Mouse (Mus musculus) myocyte (in vitro differentiated cells): Measurements from ENCODE around the gene Tubgcp2.
A peak's percentile ranks its signal among the peaks of the same experiment; 100 is the strongest.

Experiments
- CEBPB ChIP-seq: IDR thresholded peaks from 2 replicates; pipeline ENCODE4 v1.6.1; 2011; ENCODE audit warnings: mild to moderate bottlenecking, moderate library complexity; ENCODE audit not compliant: poor library complexity, insufficient read depth, severe bottlenecking
- E2F4 ChIP-seq: IDR thresholded peaks from one replicate; pipeline ENCODE4 v1.6.1; 2011; ENCODE audit warnings: mild to moderate bottlenecking, control low read depth, moderate library complexity; ENCODE audit not compliant: insufficient read depth
- MAX ChIP-seq: IDR thresholded peaks from one replicate; pipeline ENCODE4 v1.6.1; 2011; ENCODE audit warnings: low read depth, mild to moderate bottlenecking, control low read depth
- MYOD1 ChIP-seq, 3 experiments: IDR thresholded peaks; one replicate each; pipeline ENCODE4 v1.6.1; 2011; ENCODE audit warnings: control low read depth in 2 of 3, low read depth in 2 of 3, mild to moderate bottlenecking in 2 of 3, moderate library complexity in 1 of 3; ENCODE audit not compliant: insufficient read length in 2 of 3, control insufficient read depth in 1 of 3
- MYOG ChIP-seq, 3 experiments: IDR thresholded peaks; one replicate each; pipeline ENCODE4 v1.6.1; 2011; ENCODE audit warnings: control low read depth in 2 of 3, low read depth in 2 of 3, mild to moderate bottlenecking in 2 of 3; ENCODE audit not compliant: insufficient read length in 2 of 3, control insufficient read depth in 1 of 3, insufficient read depth in 1 of 3
- POLR2A ChIP-seq: IDR thresholded peaks from one replicate; pipeline ENCODE4 v1.6.1; 2011; ENCODE audit warnings: low read depth, mild to moderate bottlenecking, control low read depth, moderate library complexity; ENCODE audit not compliant: insufficient read length
- POLR2AphosphoS2 ChIP-seq: IDR thresholded peaks from one replicate; pipeline ENCODE4 v1.6.1; 2011; ENCODE audit warnings: low read depth, control low read depth; ENCODE audit not compliant: insufficient read length
- TCF12 ChIP-seq: IDR thresholded peaks from one replicate; pipeline ENCODE4 v1.6.1; 2011; ENCODE audit warnings: mild to moderate bottlenecking, control low read depth; ENCODE audit not compliant: poor library complexity, insufficient read depth, severe bottlenecking
- TCF3 ChIP-seq: IDR thresholded peaks from one replicate; pipeline ENCODE4 v1.6.1; 2011; ENCODE audit warnings: low read depth, control low read depth; ENCODE audit not compliant: insufficient read length
- USF1 ChIP-seq: IDR thresholded peaks from one replicate; pipeline ENCODE4 v1.6.1; 2011; ENCODE audit warnings: low read depth, mild to moderate bottlenecking, control low read depth, moderate library complexity

- TF ChIP-seq POLR2A (no peak), TCF12 (no peak), E2F4 (no peak), USF1 (no peak), TCF3 (no peak), MYOG (IDR thresholded peaks at IDR 0.05; ENCODE audit: control insufficient read depth in 1 of 3, insufficient read depth in 1 of 3, insufficient read length in 2 of 3, low read depth in 2 of 3) (peak in 1 of 3 experiments; percentile 70), POLR2AphosphoS2 (no peak), CEBPB (no peak), MAX (no peak), MYOD1 (IDR thresholded peaks at IDR 0.05; ENCODE audit: control insufficient read depth in 1 of 3, insufficient read length in 2 of 3, low read depth in 2 of 3) (peak in 1 of 3 experiments; percentile 70)
These were observed 65.5 kb downstream of the Tubgcp2 start for GRCm38 (mm10) chr7:139970979-139971378.
